Mouse (Mus musculus) left cerebral cortex, postnatal 25 days (tissue): ENCODE data around the gene Slc2a3. TPM values are rescaled to one million over a fixed set of nuclear protein-coding genes. Genes with fewer than 3 reads are reported as not detected.
"Not testable (repeated sequence)": the region's sequence is repeated elsewhere in the genome, so short reads cannot be mapped to it uniquely, and the experiment has no call there.

Source experiments
- DNase-seq, 2 experiments: peaks; one replicate each; pipeline ENCODE4 v3.0.0; 2022; ENCODE audit warnings: low spot score in 2 of 2, mixed read lengths in 1 of 2
- intact Hi-C: fragments of 180-260 bp; cut with DNase I; formaldehyde crosslinking; loops from one replicate; pipeline ENCODE4 v1.15.1; 2025
- total RNA-seq, 2 experiments: library from RNA; stranded (reverse); gene quantifications; 2 replicates each; pipeline ENCODE4 v1.2.3; 2021

Slc2a3 gene
- total RNA-seq, 2 experiments from 2014 or later: 142 to 156 TPM

GRCm38 (mm10) chr6:122719942-122720341 is 81.5 kb downstream of the Slc2a3 start:
- intact Hi-C loops: loop anchor here (1.0 kb wide), 1 partner anchor 51 kb away; no protein-coding TSS in a partner anchor
- peak; percentile 72 to 85 for DNase-seq

- DNase-seq, intact Hi-C loops: not testable (repeated sequence)
These were observed 83.2 kb downstream of the Slc2a3 start for GRCm38 (mm10) chr6:122718224-122718623.

- intact Hi-C loops: no loop called here
- no peak for DNase-seq
These were observed 85.6 kb downstream of the Slc2a3 start for GRCm38 (mm10) chr6:122715886-122716285.

GRCm38 (mm10) chr6:122714707-122715365 is 86.6 kb downstream of the Slc2a3 start:
- intact Hi-C loops: no loop called here

GRCm38 (mm10) chr6:122713116-122713515 is 88.3 kb downstream of the Slc2a3 start:
- intact Hi-C loops, DNase-seq: not testable (repeated sequence)

More at GRCm38 (mm10) chr6:122714707-122715365, 86.6 kb downstream of the Slc2a3 start:
- no peak for DNase-seq

- DNase-seq: no peak
- intact Hi-C loops: no loop called here
These were observed 90.0 kb downstream of the Slc2a3 start for GRCm38 (mm10) chr6:122711455-122711854.

- no peak for DNase-seq
- intact Hi-C loops: no loop called here
These were observed 92.6 kb downstream of the Slc2a3 start for GRCm38 (mm10) chr6:122708826-122709225.

GRCm38 (mm10) chr6:122707036-122707800 is 94.2 kb downstream of the Slc2a3 start, which contains the start of gene Nanog:
Nanog (plus strand) TSS chr6:122707489.
- DNase-seq: no peak
- intact Hi-C loops: no loop called here

GRCm38 (mm10) chr6:122706337-122706840 is 95.1 kb downstream of the Slc2a3 start:
- intact Hi-C loops: no loop called here
- no peak for DNase-seq

- intact Hi-C loops: no loop called here
- DNase-seq: no peak
These were observed 97.7 kb downstream of the Slc2a3 start for GRCm38 (mm10) chr6:122703706-122704105.

- no peak for DNase-seq
- intact Hi-C loops: no loop called here
These were observed 98.2 kb downstream of the Slc2a3 start for GRCm38 (mm10) chr6:122703251-122703650.

GRCm38 (mm10) chr6:122702480-122703124 is 98.8 kb downstream of the Slc2a3 start:
- DNase-seq: peak in 1 of 2 experiments; percentile 34
- intact Hi-C loops: no loop called here

GRCm38 (mm10) chr6:122701816-122702215 is 99.6 kb downstream of the Slc2a3 start:
- intact Hi-C loops: no loop called here
- DNase-seq: peak in 1 of 2 experiments; percentile 50

GRCm38 (mm10) chr6:122699628-122700027 is 101.8 kb downstream of the Slc2a3 start:
- intact Hi-C loops, DNase-seq: not testable (repeated sequence)

- intact Hi-C loops: no loop called here
- no peak for DNase-seq
These were observed 106.0 kb downstream of the Slc2a3 start for GRCm38 (mm10) chr6:122695398-122695797.

GRCm38 (mm10) chr6:122690082-122690481 is 111.4 kb downstream of the Slc2a3 start:
- no peak for DNase-seq
- intact Hi-C loops: no loop called here

GRCm38 (mm10) chr6:122689411-122690055 is 111.9 kb downstream of the Slc2a3 start:
- intact Hi-C loops: no loop called here
- DNase-seq: no peak

- intact Hi-C loops: no loop called here
- DNase-seq: no peak
These were observed 114.7 kb downstream of the Slc2a3 start for GRCm38 (mm10) chr6:122686709-122687108.

- peak; percentile 54 to 95 for DNase-seq
- intact Hi-C loops: no loop called here
These were observed 118.8 kb downstream of the Slc2a3 start for GRCm38 (mm10) chr6:122682646-122683045.
